Mouse (Mus musculus) ovary, postnatal 36 days (tissue): ENCODE data around the gene Xylt1.

Source experiments
- DNase-seq: peaks from one replicate; pipeline ENCODE4 v3.0.0; 2022; ENCODE audit warnings: low spot score, mixed read lengths

Xylt1 gene

DNA sequence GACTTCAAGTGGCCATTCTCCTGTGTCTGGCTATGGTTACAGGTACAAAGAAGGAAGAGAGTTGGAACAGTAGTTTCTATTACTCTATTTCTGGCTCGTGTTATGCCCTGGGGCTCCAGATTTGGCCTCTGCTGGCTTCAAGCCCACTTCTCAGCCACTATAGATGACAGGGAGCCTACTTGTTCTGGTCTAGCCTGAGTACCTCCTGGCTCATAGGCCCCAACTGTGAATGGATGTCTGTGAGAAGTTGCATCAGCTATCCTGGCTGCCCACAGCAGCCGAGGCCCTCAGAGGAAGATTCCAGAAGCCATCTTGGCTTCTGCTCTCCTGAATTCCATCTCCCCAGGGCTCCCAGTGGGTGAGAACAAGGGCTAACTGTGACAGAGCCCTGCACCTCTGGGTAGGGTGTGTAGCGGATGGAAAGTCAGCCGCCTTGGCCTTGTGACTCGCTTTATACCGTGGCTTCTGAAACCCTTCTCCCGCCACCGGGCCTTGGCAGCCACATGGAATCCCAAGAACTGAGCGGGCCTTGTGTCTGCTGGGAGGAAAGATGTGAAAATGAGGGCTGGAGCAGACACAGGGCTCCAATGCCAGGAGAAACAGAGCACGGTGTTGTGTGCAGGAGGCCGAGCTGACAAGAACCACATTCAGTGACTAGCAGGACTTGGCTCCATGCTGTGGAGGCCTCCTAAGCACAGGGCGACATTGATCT, 55.1 kb downstream of the Xylt1 start:
- no peak for DNase-seq

GRCm38 (mm10) chr7:117436892-117437291, 56.1 kb downstream of the Xylt1 start:
- no peak for DNase-seq

- DNase-seq, result no peak
Observed at GRCm38 (mm10) chr7:117440994-117441393, 60.2 kb downstream of the Xylt1 start.

DNA sequence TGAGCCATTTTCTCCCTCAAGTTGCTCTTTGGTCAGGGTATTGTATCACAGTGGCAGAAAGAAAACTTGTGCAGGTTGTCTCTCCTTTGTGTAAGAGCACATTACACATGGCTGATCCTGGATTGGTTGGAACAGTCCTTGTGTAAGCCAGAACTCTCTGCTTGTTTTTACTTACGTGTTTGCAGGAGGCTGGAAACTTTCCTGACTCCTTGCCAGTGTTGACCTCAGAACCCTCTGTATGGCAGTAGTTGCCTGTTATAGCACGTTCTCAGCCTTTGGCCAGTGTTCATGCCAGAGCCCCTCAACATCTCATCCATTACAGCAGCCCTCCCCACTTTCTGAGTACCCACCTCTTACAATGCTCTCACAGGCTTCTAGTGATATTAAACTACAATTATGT, 61.9 kb downstream of the Xylt1 start:
- DNase-seq, result no peak

GRCm38 (mm10) chr7:117443215-117443614, 62.4 kb downstream of the Xylt1 start:
- DNase-seq, result no peak

- DNase-seq, result no peak
Observed at GRCm38 (mm10) chr7:117445471-117445870, 64.7 kb downstream of the Xylt1 start.

GRCm38 (mm10) chr7:117449605-117450004, 68.8 kb downstream of the Xylt1 start:
- no peak for DNase-seq

- DNase-seq, result no peak
Observed at GRCm38 (mm10) chr7:117451212-117451611, 70.4 kb downstream of the Xylt1 start.

- no peak for DNase-seq
Observed at GRCm38 (mm10) chr7:117452269-117452668, 71.5 kb downstream of the Xylt1 start.

GRCm38 (mm10) chr7:117454789-117455548, 74.2 kb downstream of the Xylt1 start:
- no peak for DNase-seq

GRCm38 (mm10) chr7:117462196-117462935, 81.6 kb downstream of the Xylt1 start:
- no peak for DNase-seq

- DNase-seq, result no peak
Observed at GRCm38 (mm10) chr7:117464956-117465355, 84.2 kb downstream of the Xylt1 start.

GRCm38 (mm10) chr7:117466006-117466780, 85.4 kb downstream of the Xylt1 start:
- DNase-seq, result no peak

- DNase-seq, result no peak
Observed at GRCm38 (mm10) chr7:117470243-117470802, 89.5 kb downstream of the Xylt1 start.

DNA sequence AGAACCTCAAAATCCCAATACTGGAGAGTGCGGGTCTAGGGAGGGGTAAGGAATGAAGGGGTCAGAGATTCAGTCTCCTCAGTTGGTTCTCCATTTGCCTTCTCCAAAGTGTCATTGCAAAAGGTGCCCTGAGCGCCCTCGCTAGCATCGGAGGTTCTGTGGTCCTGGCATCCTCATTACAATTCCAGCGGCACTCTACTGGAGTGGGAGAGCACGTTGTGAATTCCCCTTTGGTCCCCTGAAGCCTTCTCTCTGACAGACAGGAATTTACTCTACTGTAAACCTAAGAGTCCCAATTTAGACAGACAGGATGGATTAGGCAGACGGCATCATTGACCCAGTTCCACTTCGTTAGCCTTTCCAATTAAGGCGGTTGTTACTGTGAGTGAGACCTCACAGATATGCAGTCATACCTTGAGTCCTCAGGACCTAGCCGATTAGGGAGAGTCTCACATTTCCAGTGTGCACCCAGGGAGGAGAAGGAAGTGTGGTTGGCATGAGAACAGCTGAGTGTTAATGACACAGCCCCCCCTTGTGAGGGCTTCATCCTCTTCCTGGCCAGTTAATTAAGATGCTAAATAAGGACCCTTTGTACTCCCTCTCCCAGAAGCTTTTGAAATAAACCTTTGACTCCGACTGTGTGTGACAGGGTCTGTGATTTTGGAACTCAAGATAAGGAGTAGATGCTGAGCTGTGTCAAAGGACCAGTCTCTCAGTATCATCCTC, 91.4 kb downstream of the Xylt1 start:
- no peak for DNase-seq

DNA sequence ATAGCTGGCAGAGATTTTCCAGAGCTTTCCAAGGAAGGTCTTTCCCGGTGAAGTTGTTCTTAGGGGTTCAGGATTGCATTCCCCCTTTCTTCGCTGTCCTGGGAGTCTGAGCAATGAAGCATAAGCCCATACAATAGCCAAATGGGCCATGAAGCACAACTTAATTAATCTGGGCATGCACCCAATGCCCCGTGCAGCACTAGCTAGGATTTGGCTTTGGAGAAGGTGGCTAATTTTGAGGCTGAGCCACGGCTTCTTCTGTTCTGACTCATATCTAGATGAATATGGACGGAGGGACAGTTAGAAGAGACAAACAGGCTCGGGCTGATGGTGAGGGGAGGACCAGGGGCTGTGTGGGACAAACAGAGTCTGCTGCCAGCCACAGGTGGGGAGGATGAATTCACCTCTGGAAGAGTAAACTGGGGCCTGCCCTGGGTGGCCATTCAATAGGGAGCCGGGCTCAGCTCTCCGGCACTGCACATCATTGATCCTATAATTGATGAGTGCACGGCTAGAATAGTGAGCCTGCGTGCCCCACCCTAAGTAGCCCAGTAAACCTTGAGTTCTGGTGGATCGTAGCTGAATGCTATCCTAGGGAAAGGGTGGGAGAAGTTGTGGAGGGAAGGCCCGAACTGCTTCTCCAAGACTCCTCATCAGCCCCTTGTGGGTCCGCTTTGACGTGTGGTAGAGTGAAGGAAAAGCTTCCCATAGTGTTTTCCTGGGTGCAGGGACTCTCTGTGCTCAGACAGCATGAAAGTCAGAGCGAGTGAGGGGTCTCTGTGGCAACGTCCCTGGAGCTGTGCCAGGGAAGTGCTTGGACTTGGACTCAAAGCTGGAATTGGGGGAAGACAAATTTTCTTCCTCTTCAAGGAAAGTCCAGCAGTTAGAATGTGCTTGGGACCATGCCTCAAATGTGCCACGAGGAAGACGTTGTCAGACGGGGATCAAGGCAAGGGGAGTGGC, 92.3 kb downstream of the Xylt1 start:
- no peak for DNase-seq

- no peak for DNase-seq
Observed at GRCm38 (mm10) chr7:117474302-117474701, 93.5 kb downstream of the Xylt1 start.

- DNase-seq, result no peak
Observed at GRCm38 (mm10) chr7:117475106-117475505, 94.3 kb downstream of the Xylt1 start.

- no peak for DNase-seq
Observed at GRCm38 (mm10) chr7:117478937-117479336, 98.2 kb downstream of the Xylt1 start.

DNA sequence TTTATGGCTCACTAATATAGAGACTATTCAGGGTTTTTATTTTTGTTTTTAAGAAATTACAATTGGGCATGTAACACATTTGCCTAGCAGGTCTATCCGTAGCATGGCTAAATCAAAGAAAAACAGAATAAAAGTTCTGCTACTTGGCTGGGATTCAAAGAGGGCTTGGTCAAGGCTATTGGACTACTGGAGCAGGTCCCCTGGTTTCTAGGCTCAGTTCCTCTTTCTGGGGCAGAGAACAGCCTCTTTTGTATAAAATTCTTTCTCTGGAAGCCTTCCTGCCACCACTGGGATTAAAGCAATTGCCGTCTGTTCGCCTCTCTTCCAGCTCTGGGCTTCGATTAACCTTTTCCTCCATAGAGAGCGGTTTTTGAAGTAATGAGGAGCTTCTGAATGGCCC, 100.1 kb downstream of the Xylt1 start:
- DNase-seq, result no peak
